ENCODE assay signal across 12 mouse cellular contexts in genomic region chr4:149732313-149732712, GRCm38 (mm10). TPM values are rescaled to one million over a fixed set of nuclear protein-coding genes. Genes with fewer than 3 reads are reported as not detected.
DNase-seq lines count a peak whose midpoint lies in the region; ATAC-seq and TF ChIP-seq lines count a peak whose summit lies in the region.
"Had no signal": no experiment of that assay in that cellular context is flagged by ENCODE, and none has a peak within 500 bp of the region (broad histone marks: within the 10 kb centered on the region; RNA-seq: fewer than 3 reads in every experiment).

No protein-coding gene starts in this region.

- no peaks in the 10 kb centered on the region for H3K27me3 ChIP-seq in heart, embryonic 15.5 days
- no peaks in the 10 kb centered on the region for H3K27me3 ChIP-seq in limb, embryonic 12.5 days
- no peaks in the 10 kb centered on the region for H3K27me3 ChIP-seq in limb, embryonic 10.5 days (ENCODE audit: low read depth, poor library complexity, severe bottlenecking)

- TF ChIP-seq CTCF in olfactory bulb, adult 2 months (IDR thresholded peaks at IDR 0.05; ENCODE audit: insufficient read depth, low read depth, low read length), result no peak

- H3K27ac ChIP-seq in heart, embryonic 15.5 days, result peak overlapping the region; percentile 58; the same call in 1 of the 2 replicates
- 0 out of 2 replicates have a peak overlapping the region, but pooled peaks have one; percentile 20 for H3K27ac ChIP-seq in limb, embryonic 12.5 days
- no peak overlapping the region; the same call in 1 of the 2 replicates for H3K27ac ChIP-seq in limb, embryonic 10.5 days
- H3K27ac ChIP-seq in olfactory bulb, adult 2 months (ENCODE audit: insufficient read depth, low read depth, low read length), result peak overlapping the region; percentile 88

- 93% methylated on average over 3 of the region's 3 CpGs for WGBS in heart, embryonic 15.5 days
- 87% methylated on average over 3 of the region's 3 CpGs for WGBS in limb, embryonic 12.5 days
- WGBS in limb, embryonic 10.5 days, result 93% methylated on average over 3 of the region's 3 CpGs
- WGBS in olfactory bulb, adult 2 months, result 56% methylated on average over 3 of the region's 3 CpGs

- H3K36me3 ChIP-seq in heart, embryonic 15.5 days, result peaks cover 32% of the 10 kb centered on the region
- H3K36me3 ChIP-seq in limb, embryonic 12.5 days, result peaks cover 49% of the 10 kb centered on the region
- peaks cover 73% of the 10 kb centered on the region for H3K36me3 ChIP-seq in limb, embryonic 10.5 days

- no peaks in the 10 kb centered on the region for H3K9me3 ChIP-seq in heart, embryonic 15.5 days (replicated peaks)
- no peaks in the 10 kb centered on the region for H3K9me3 ChIP-seq in limb, embryonic 12.5 days
- H3K9me3 ChIP-seq in limb, embryonic 10.5 days (replicated peaks), result no peaks in the 10 kb centered on the region
- H3K9me3 ChIP-seq: G1E had no signal

- H3K4me3 ChIP-seq in heart, embryonic 15.5 days, result no peak overlapping the region
- H3K4me3 ChIP-seq in limb, embryonic 12.5 days (replicated peaks), result no peak overlapping the region
- H3K4me3 ChIP-seq in limb, embryonic 10.5 days, result no peak overlapping the region
- no peak overlapping the region for H3K4me3 ChIP-seq in olfactory bulb, adult 2 months (ENCODE audit: insufficient read depth, low read depth, low read length)

- no peak overlapping the region for H3K4me2 ChIP-seq in heart, embryonic 15.5 days
- H3K4me2 ChIP-seq in limb, embryonic 12.5 days, result no peak overlapping the region

- DNase-seq in cerebellum, adult 9-11 months, result peak; percentile 39
- no peak for DNase-seq in cerebellum, postnatal 14 days
- DNase-seq in heart, adult 8-10 months (ENCODE audit: low spot score), result no peak
- DNase-seq in limb, embryonic 10.5 days (ENCODE audit: low spot score), result no peak
- DNase-seq in frontal cortex, adult 2 months (ENCODE audit: extremely low spot score in 1 of 2, low spot score in 1 of 2), result no peak
- DNase-seq: cerebellum, adult 8-10 months; lung, adult 2 months; spleen, adult 18-20 months had no signal

- H3K9ac ChIP-seq in heart, embryonic 15.5 days, result no peak overlapping the region
- H3K9ac ChIP-seq in limb, embryonic 12.5 days (replicated peaks), result no peak overlapping the region

- ATAC-seq in heart, embryonic 15.5 days (replicated peaks; ENCODE audit: insufficient number of reproducible peaks, insufficient read depth, low FRiP score, low read depth), result no peak
- ATAC-seq in limb, embryonic 12.5 days (ENCODE audit: insufficient number of reproducible peaks, insufficient read depth, low FRiP score, low TSS enrichment, low read depth), result no peak

- TF ChIP-seq POLR2A in olfactory bulb, adult 2 months (IDR thresholded peaks at IDR 0.05; ENCODE audit: insufficient read depth, low read depth, low read length), result no peak

- peaks cover 73% of the 10 kb centered on the region for H3K4me1 ChIP-seq in heart, embryonic 15.5 days (replicated peaks)
- H3K4me1 ChIP-seq in limb, embryonic 12.5 days (replicated peaks), result peaks cover 50% of the 10 kb centered on the region
- peaks cover 66% of the 10 kb centered on the region for H3K4me1 ChIP-seq in limb, embryonic 10.5 days
- peaks cover 77% of the 10 kb centered on the region for H3K4me1 ChIP-seq in olfactory bulb, adult 2 months (ENCODE audit: control insufficient read depth, insufficient read depth, low read length)

RNA-seq across cellular contexts. Expression of gene Tmem201, which starts 5.5 kb away (rescaled TPM):
- polyA plus RNA-seq in heart, embryonic 15.5 days (2015; fragmentation: Nextera tagmentation; extraction: Ambion mirVana), result 42.5 and 46.6 TPM in 2 replicates
- total RNA-seq in heart, adult 8-10 months (2022), result 10 to 100 TPM; 92.2 to 93.9 (median 93.1) TPM
- polyA plus RNA-seq in limb, embryonic 12.5 days (2016; fragmentation: Nextera tagmentation; extraction: Ambion mirVana), result 37.9 and 38.4 TPM in 2 replicates
- 50.7 and 52.1 TPM in 2 replicates for polyA plus RNA-seq in limb, embryonic 10.5 days (2016; fragmentation: Nextera tagmentation; extraction: Ambion mirVana)
- polyA plus RNA-seq in olfactory bulb, adult 2 months (2012; ENCODE audit: insufficient read depth, insufficient read length, low replicate concordance, missing spikeins), result not detected in 2 replicates
- 78.2 and 79.6 TPM in 2 replicates for polyA plus RNA-seq in frontal cortex, adult 2 months (2012; rRNA removed)

RNA-seq across cellular contexts. Expression of gene Pik3cd, which starts 29.9 kb away (rescaled TPM):
- polyA plus RNA-seq in heart, embryonic 15.5 days (2015; fragmentation: Nextera tagmentation; extraction: Ambion mirVana), result 3.1 and 8.4 TPM in 2 replicates
- 1 to 10 TPM; 4.7 to 5.8 (median 5.1) TPM for total RNA-seq in heart, adult 8-10 months (2022)
- polyA plus RNA-seq in limb, embryonic 12.5 days (2016; fragmentation: Nextera tagmentation; extraction: Ambion mirVana), result 3.8 TPM in 2 replicates
- 2.7 and 3.4 TPM in 2 replicates for polyA plus RNA-seq in limb, embryonic 10.5 days (2016; fragmentation: Nextera tagmentation; extraction: Ambion mirVana)
- not detected in 2 replicates for polyA plus RNA-seq in olfactory bulb, adult 2 months (2012; ENCODE audit: insufficient read depth, insufficient read length, low replicate concordance, missing spikeins)
- polyA plus RNA-seq in frontal cortex, adult 2 months (2012; rRNA removed), result 13.5 and 15.2 TPM in 2 replicates

RNA-seq across cellular contexts. Expression of gene Slc25a33, which starts 41.8 kb away (rescaled TPM):
- 5.1 and 6.0 TPM in 2 replicates for polyA plus RNA-seq in heart, embryonic 15.5 days (2015; fragmentation: Nextera tagmentation; extraction: Ambion mirVana)
- 10 to 100 TPM; 19.9 to 28.9 (median 23.1) TPM for total RNA-seq in heart, adult 8-10 months (2022)
- 27.6 and 33.5 TPM in 2 replicates for polyA plus RNA-seq in limb, embryonic 12.5 days (2016; fragmentation: Nextera tagmentation; extraction: Ambion mirVana)
- polyA plus RNA-seq in limb, embryonic 10.5 days (2016; fragmentation: Nextera tagmentation; extraction: Ambion mirVana), result 24.5 and 25.4 TPM in 2 replicates
- polyA plus RNA-seq in olfactory bulb, adult 2 months (2012; ENCODE audit: insufficient read depth, insufficient read length, low replicate concordance, missing spikeins), result not detected in 2 replicates
- 35.1 and 36.5 TPM in 2 replicates for polyA plus RNA-seq in frontal cortex, adult 2 months (2012; rRNA removed)
